Mouse (Mus musculus) left cerebral cortex, adult 18-20 months (tissue): ENCODE results near the gene Trmt61a. TPM values are rescaled to one million over a fixed set of nuclear protein-coding genes. Genes with fewer than 3 reads are reported as not detected.
"Not testable (repeated sequence)": the region's sequence is repeated elsewhere in the genome, so short reads cannot be mapped to it uniquely, and the experiment has no call there.

Source experiments
- DNase-seq, 2 experiments: peaks; one replicate each; pipeline ENCODE4 v3.0.0; 2021 to 2022; ENCODE audit warnings: low spot score in 2 of 2, mixed read lengths in 1 of 2
- total RNA-seq, 2 experiments: library from RNA; stranded (reverse); gene quantifications; 2 replicates each; pipeline ENCODE4 v1.2.3; 2021

The Trmt61a gene
- total RNA-seq, 2 experiments from 2014 or later = 15.5 to 21.0 TPM

DNA sequence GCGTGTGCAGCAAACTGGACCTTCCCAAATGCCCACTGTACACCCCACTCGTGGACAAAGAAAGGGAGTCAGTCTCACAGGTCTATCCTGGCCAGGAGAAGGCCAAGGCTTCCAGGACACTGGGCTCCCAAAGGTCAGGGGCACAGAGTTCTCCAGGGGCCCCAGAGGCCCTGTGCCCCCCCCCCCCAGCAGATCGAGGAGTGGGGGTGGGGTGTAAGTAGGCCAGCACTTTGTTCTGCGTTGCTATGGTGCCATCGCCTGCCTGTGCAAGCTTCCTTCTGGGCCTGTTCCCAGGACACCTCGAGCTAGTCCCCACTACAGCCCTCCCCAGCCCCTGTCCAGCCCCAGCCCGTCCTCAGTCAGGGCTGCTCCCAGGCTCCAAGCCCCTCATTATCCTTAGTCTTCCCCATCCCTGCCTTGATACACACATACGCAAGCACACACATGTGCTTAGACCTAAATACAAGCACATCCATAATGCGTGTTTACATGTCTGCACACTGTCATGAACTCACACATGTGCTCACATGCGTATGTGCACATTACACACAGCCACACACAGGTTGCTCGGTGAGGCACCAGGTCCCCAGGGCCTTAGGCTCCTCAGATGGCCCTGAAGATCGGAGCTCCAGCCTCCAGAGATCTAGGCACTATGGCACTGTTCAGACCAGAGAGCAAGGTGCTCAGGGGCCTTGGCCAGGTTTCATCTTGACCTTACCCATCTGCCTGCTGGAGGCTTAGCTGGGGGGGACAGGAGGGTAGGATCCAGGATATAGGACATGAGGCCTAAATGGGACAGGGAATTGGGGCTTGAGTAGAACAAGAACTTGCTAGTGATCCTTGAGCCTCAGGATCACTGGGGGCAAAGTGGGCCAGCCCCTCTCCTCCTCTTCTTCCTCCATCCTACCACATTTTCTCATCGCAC lies 17.2 kb downstream of the Trmt61a start:
- no peak for DNase-seq

DNA sequence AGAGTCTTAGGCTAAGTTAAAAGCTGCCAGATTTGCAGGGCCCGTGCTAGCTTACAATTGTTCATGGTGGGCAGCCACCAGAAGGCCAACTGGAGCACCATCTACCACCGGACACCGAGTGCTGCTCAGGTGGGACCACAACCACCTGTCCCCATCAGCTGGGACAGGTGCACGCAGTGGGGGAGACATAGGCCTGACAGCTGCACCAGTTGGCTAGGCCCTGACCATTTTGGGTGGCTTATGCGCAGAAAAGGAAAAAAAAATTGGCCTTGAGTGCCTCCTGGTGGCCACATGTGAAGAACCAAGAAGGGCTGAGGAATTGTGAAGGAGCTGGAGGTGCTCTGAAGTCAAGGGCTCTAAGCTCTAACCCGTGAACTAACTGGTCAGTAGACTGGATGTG lies 18.3 kb downstream of the Trmt61a start:
- DNase-seq = peak; percentile 78

DNA sequence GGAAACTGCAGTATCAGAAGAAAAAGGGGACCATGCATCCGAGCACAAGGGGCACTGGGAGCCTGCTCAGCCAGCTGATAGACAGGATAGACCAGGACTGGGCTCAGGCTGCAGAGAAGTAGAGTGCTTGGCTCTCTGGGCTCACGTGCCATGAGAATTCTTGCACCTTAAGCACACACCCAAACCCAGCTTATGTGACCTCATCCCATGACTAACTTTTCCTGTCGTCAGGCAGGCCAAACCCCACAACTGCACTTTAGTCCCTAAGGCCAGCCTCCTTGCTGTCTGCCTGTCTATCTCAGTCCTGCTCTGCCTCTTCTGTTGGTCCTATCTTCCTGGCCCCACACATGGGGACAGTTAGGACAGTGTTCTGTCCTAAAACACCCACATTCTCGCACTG lies 19.8 kb downstream of the Trmt61a start:
- DNase-seq = no peak

DNA sequence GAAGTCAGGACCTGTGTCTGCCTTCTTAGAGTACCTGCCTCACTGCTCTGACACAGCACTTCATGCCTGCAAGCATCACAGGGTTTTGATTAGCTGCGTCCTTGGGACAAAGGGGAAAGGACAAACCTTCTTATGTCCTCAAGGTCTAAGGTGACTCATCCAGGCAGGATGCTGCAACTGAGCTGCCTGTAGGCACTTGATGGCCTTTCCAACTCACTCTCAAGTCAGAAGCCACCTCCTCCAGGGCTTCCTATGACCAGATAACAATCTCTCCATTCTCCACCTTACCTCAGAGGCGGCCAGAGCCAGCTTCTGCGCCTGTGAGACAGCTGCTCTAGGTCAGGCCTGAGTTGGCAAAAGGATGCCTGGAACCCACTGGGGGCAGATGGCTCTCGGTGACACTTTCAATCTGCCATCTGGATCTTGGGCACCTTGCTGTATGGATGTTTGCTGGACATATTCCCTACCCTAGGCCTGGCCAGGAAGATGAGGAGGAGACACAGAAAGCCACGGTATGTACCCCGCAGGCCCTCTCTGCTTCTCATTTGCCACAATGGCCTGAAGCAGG lies 20.5 kb downstream of the Trmt61a start:
- DNase-seq = no peak

DNA sequence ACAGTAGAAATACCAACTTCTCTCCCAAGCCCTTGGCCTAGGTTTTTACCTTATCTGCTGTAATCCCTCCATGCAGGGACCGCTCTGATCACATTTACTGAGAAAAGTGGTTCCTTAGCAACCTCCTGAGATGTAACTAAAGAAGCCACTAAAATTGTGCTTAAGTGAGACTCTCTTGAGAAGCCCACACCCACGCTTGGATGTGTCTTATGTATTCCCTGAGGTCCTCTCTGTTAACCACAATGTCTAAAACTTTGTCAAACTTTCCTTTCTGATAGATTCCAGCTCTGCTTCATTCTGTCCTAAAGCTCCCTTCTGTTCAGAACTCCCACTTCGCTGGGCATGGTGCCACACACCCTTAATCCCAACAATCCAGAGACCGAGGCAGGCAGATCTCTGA lies 21.6 kb downstream of the Trmt61a start:
- no peak for DNase-seq

- DNase-seq = peak in 1 of 2 experiments; percentile 73
These were observed 23.1 kb downstream of the Trmt61a start for GRCm38 (mm10) chr12:111700920-111701458.

DNA sequence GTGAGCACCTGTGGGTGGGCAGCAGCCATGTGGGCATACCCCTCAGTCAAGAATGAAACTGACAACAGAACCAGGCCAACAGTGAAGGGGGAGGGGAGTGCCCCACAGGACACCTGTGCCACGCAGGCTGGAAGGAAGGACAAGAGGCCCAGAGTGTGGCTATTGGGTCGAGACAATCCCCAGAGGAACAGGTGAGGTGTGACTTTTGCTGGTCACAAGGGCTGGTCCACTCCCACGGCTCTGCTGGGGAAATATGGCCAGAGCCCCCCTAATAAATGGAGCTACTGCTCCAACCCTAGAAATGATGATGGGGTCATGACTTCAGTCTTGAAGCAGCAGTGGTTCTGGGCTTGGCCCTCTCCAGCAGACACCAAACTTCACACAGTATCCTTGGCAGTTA lies 25.4 kb downstream of the Trmt61a start:
- DNase-seq = no peak

DNA sequence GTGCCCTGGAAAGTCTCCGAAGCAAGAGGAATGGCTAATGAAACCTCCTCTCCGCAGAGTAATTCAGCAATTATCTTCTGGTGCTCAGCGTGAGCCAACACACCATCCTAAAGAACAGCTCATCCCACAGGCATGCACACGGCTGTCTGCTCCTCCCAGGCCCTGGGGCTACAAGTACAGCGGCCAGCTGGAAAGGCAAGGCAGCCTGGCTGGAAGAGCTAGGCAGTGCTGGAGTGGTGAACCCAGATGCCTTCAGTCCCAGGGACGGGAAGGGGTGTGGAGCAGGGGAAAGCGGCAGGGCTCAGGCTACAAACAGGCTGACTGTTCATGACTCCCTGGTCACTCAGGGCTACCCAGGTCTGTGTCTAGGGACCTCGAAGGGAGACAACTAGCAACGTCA lies 26.7 kb downstream of the Trmt61a start:
- DNase-seq = no peak

DNA sequence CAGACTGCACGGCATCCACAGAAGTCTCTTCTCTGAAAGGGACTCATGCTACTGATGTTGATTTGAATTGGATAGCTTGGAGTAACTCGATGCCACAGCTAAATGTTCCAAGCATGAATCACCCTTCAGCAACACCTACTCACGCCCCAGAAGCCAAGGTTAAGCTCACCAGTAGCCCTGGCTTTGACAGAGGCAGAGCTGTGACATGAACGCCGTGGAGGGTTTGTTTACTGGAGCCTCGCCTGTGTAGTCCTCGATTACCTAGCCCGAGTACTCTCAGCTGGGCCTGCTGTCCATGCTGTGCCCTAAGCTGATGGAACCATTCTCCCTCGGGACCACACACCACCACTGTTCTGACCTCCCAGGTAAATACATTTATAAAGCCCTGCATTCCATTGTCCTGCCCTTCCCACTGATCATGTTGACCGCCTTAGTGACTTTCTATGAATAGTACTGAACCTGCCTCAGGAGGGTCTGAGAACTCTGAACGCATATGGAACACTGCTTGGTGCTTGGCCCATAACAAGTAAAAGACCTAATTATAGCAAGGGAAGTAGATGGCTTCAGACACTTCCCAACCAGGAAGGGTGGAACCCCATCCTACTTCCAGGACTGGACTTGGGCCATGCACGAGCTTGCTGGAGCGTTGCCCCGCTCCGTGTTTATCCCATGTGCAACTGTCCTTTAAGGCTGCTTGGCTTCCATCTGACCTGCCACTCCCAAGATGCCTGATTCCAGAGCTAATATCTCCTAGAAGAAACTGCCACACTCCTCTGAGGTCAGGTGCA lies 27.5 kb downstream of the Trmt61a start:
- DNase-seq = no peak

GRCm38 (mm10) chr12:111708181-111708580 lies 30.3 kb downstream of the Trmt61a start:
- peak in 1 of 2 experiments; percentile 20 for DNase-seq

- no peak for DNase-seq
These were observed 32.2 kb downstream of the Trmt61a start for GRCm38 (mm10) chr12:111710091-111710490.

DNA sequence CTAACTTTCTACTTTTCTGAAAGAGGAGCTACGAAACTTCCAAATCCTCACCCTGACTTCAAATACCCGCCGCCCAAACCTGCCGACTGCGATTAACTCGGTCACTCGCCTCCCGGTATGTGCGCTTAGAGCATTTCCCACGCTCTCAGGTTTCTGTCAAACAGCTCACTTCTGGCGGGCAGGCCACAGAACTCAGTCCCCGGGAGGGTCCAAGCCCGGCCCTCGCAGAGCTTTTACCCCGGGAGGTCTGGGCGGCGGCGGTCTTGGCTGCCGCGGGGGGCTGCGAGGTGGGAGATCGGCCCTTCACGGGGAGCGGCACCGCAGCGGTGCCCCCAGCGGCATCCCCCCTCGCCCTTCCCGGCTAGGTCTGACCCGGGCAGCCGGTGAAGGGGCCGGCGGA lies 34.6 kb downstream of the Trmt61a start:
- DNase-seq = no peak

- peak; percentile 87 to 92 for DNase-seq
These were observed 35.2 kb downstream of the Trmt61a start, which contains the start of the genes Bag5 and Apopt1 for GRCm38 (mm10) chr12:111713004-111713651. Gene Bag5, minus strand, starts transcription at chr12:111713257. Gene Apopt1, plus strand, starts transcription at chr12:111713261.

DNA sequence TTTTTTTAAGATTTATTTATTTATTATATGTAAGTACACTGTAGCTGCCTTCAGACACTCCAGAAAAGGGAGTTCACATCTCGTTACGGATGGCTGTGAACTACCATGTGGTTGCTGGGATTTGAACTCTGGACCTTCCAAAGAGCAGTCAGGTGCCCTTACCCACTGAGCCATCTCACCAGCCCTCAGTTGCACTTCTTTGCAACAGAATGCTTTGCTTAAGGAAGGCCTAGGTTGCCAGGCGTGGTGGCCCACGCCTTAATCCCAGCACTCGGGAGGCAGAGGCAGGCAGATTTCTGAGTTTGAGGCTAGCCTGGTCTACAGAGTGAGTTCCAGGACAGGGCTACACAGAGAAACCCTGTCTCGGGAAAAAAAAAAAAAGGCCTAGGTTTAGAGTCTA lies 36.0 kb downstream of the Trmt61a start:
- DNase-seq = not testable (repeated sequence)

- no peak for DNase-seq
These were observed 38.6 kb downstream of the Trmt61a start for GRCm38 (mm10) chr12:111716505-111716904.

GRCm38 (mm10) chr12:111718656-111719055 lies 40.8 kb downstream of the Trmt61a start:
- DNase-seq = no peak

DNA sequence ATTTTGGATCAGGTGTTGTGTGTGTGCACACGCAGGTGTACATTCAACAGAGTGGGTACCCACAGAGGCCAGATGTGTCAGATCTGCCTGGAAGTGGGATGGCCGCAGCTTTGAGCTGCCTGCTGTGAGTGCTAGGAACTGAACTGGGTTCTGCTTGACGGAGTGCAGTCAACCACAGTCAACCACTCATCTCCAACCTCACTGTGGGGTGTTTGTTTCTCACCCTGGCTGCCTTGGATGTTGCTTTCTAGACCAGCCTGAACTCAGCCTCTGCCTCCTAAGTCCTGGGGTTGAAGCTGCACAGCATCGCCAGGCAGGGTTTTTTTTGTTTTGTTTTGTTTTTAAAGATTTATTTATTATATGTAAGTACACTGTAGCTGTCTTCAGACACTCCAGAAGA lies 42.3 kb downstream of the Trmt61a start:
- DNase-seq = no peak

DNA sequence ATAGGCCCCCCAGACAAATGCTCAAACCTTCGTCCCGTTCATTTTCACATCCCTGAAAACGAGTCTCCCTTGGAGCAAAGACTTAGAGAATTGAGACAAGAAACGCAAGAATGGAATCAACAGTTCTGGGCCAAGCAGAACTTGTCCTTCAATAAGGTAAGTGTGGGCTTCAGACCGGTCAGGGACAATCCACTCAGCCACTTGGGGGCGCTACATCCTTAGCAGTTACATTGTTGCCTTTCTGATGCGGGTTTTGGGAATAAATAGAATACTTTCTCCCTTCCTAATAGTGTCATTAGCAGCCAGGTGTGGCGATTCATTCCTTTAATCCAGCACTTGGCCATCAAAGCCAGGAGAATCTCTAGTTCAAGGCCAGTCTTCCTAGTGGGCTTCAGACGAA lies 44.7 kb downstream of the Trmt61a start:
- peak in 1 of 2 experiments; percentile 74 for DNase-seq

GRCm38 (mm10) chr12:111724638-111725337 lies 46.9 kb downstream of the Trmt61a start:
- DNase-seq = no peak
